Mouse (Mus musculus) frontal cortex, postnatal 10 days (tissue): Measurements from ENCODE around the gene Asic2.
A peak's percentile ranks its signal among the peaks of the same experiment; 100 is the strongest.

ENCODE experiments used
- DNase-seq, 2 experiments: peaks; one replicate each; pipeline ENCODE4 v3.0.0; 2022; ENCODE audit warnings: low spot score in 2 of 2, mixed read lengths in 1 of 2

Gene Asic2

GRCm38 (mm10) chr11:81010766-81011165, 957.5 kb downstream of the Asic2 start:
- no peak for DNase-seq

- DNase-seq: peak; percentile 11 to 19
Observed at GRCm38 (mm10) chr11:81009366-81009765, 958.9 kb downstream of the Asic2 start.

- DNase-seq: no peak
Observed at GRCm38 (mm10) chr11:81005831-81006230, 962.4 kb downstream of the Asic2 start.

GRCm38 (mm10) chr11:81002769-81003430, 965.4 kb downstream of the Asic2 start:
- DNase-seq: no peak

- no peak for DNase-seq
Observed at GRCm38 (mm10) chr11:80995621-80996020, 972.6 kb downstream of the Asic2 start.

- DNase-seq: no peak
Observed at GRCm38 (mm10) chr11:80983530-80983929, 984.7 kb downstream of the Asic2 start.

GRCm38 (mm10) chr11:80976239-80976855, 991.9 kb downstream of the Asic2 start:
- no peak for DNase-seq

GRCm38 (mm10) chr11:80974616-80975015, 993.6 kb downstream of the Asic2 start:
- peak in 1 of 2 experiments; percentile 22 for DNase-seq

GRCm38 (mm10) chr11:80973976-80974375, 994.3 kb downstream of the Asic2 start:
- peak; percentile 40 to 50 for DNase-seq

GRCm38 (mm10) chr11:80973273-80973672, 995.0 kb downstream of the Asic2 start:
- DNase-seq: no peak

GRCm38 (mm10) chr11:80967544-80967943, 1000.7 kb downstream of the Asic2 start:
- no peak for DNase-seq

- DNase-seq: no peak
Observed at GRCm38 (mm10) chr11:80966040-80966439, 1002.2 kb downstream of the Asic2 start.

GRCm38 (mm10) chr11:80961326-80961725, 1006.9 kb downstream of the Asic2 start:
- peak; percentile 48 to 64 for DNase-seq

- no peak for DNase-seq
Observed at GRCm38 (mm10) chr11:80958086-80958671, 1010.1 kb downstream of the Asic2 start.

- no peak for DNase-seq
Observed at GRCm38 (mm10) chr11:80955915-80956314, 1012.3 kb downstream of the Asic2 start.

GRCm38 (mm10) chr11:80954147-80954546, 1014.1 kb downstream of the Asic2 start:
- DNase-seq: no peak

- DNase-seq: no peak
Observed at GRCm38 (mm10) chr11:80949068-80949738, 1019.1 kb downstream of the Asic2 start.

- DNase-seq: no peak
Observed at GRCm38 (mm10) chr11:80948103-80948502, 1020.2 kb downstream of the Asic2 start.

- no peak for DNase-seq
Observed at GRCm38 (mm10) chr11:80946163-80946562, 1022.1 kb downstream of the Asic2 start.

GRCm38 (mm10) chr11:80923286-80923951, 1044.8 kb downstream of the Asic2 start:
- peak in 1 of 2 experiments; percentile 44 for DNase-seq

GRCm38 (mm10) chr11:80918332-80918731, 1049.9 kb downstream of the Asic2 start:
- DNase-seq: no peak

GRCm38 (mm10) chr11:80917688-80918087, 1050.6 kb downstream of the Asic2 start:
- no peak for DNase-seq
